Mouse (Mus musculus) large intestine, adult 2 months (tissue): Measurements from ENCODE around the gene Gm7145. TPM values are rescaled to one million over a fixed set of nuclear protein-coding genes. Genes with fewer than 3 reads are reported as not detected.
"Not testable (repeated sequence)": the region's sequence is repeated elsewhere in the genome, so short reads cannot be mapped to it uniquely, and the experiment has no call there.

Experiments
- DNase-seq: peaks from one replicate; pipeline ENCODE4 v3.0.0-alpha.2; 2012; ENCODE audit warnings: low read depth, low spot score
- WGBS: fragments of 180-500 bp; shearing (Covaris S2); methylation state at CpG from one replicate; pipeline ENCODE4 v1.1.7; 2018; 5-methylcytosine and 5-hydroxymethylcytosine counted together
- polyA plus RNA-seq: library from polyadenylated mRNA; depleted of rRNA; stranded (reverse); fragments of >200 nt; gene quantifications from 2 replicates; pipeline ENCODE4 v1.2.3, GENCODE M21; 2012; rRNA removed

The Gm7145 gene
- not detected in 2 replicates for polyA plus RNA-seq

DNA sequence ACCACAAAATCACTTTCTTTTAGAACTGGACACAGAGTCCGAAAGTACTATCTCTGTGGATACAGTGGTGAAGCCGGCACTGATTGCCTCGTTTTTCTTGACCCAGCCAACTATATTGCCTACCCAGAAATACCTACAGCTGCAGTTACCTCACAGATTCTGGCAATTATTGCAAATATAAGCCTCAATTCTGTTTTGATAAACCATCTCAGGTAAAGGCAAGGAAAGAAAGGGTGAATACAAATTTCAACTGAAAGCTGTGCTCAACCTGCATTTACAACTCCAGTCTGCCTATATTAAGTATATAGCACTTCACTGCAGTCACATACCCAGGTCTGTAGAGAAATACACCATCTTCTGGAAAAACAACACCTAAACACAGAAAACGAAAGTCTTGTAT is at the start of gene Gm7145:
Gm7145 (plus strand) TSS at position 301 of the 400 bp plus-strand sequence.
- 68% methylated on average over 4 of the region's 4 CpGs for WGBS
- DNase-seq: no peak

DNA sequence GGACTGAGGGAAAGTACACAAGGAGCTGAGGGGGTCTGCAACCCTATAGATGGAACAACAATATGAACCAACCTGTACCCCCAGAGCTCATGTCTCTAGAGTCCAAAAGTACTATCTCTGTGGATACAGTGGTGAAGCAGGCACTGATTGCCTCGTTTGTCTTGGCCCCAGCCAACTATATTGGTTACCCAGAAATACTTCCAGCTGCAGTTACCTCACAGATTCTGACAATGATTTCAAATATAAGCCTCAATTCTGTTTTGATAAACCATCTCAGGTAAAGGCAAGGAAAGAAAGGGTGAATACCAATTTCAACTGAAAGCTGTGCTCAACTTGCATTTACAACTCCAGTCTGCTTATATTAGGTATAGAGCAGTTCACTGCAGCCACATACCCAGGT is 38.0 kb upstream of the Gm7145 start, which contains the start of gene Gm28168:
Gm28168 (plus strand) TSS at position 301 of the 400 bp plus-strand sequence.
- DNase-seq: not testable (repeated sequence)
- 40% methylated on average over 1 of the region's 1 CpGs for WGBS

DNA sequence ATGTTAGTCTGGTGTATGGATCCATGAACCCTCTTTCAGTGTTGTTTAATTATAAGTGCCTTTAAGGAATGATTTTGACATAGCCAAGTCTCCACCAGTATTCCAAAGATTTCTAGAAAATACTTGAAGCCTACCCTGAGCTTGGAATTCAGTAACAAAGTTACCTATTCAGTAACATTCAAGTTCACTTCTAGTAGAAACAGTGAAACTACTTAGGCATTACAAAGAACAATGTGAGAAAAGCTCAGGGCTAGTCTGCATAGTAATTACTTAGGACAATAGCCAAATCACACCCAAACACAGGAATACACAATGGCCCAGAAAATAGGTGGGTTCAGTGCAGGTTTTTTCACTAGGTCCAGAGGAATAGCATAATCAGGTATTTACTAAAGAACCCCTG is 38.1 kb downstream of the Gm7145 start:
- not testable (repeated sequence) for DNase-seq

DNA sequence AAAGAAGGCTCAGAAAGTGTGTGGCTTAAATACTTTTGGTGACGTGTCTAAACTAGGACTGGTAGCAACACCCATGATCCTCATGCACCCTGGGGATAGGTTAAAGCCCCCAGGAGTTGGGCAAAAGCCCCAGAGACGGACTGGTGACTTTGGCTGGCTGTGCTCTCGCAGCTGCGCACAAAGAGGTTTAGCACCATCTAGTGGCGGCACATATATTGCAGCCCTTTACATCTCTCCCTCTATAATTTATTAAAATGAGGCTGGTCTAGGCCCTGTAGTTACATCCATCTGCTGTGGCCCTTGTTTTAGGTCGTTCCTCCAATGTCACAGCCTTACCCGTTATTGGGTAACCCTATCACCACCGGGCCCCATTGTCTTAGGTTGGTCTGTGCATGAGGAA is 47.0 kb downstream of the Gm7145 start:
- WGBS: 25% methylated on average over 8 of the region's 8 CpGs
- DNase-seq: not testable (repeated sequence)

Other genes with a start within 250 kb of the Gm7145 start
- not detected in 2 replicates for gene B020011L13Rik, start 184.8 kb upstream of the Gm7145 start, polyA plus RNA-seq
- gene Gm28360, start 135.9 kb upstream of the Gm7145 start, polyA plus RNA-seq: not detected in 2 replicates
- not detected in 2 replicates for gene Gm28168, start 37.9 kb upstream of the Gm7145 start, polyA plus RNA-seq
- not detected in 2 replicates for gene Gm29106, start 210.6 kb downstream of the Gm7145 start, polyA plus RNA-seq